Mouse (Mus musculus) kidney, embryonic 16.5 days (tissue): ENCODE measurements around the gene Map4k5. TPM values are rescaled to one million over a fixed set of nuclear protein-coding genes. Genes with fewer than 3 reads are reported as not detected.

Source experiments
- ATAC-seq: fragments of 200-750 bp; cut with Nextera tagmentation; 2 replicates; pipeline ENCODE4 v1.8.0; 2017; ENCODE audit warnings: moderate TSS enrichment; ENCODE audit not compliant: low FRiP score, low TSS enrichment
- H3K27ac ChIP-seq: fragments of 300-500 bp; sonication (generic); 2 replicates; pipeline ENCODE4 v1.5.1; 2014; ENCODE audit warnings: low read length
- H3K27me3 ChIP-seq: fragments of 300-500 bp; sonication (generic); 2 replicates; pipeline ENCODE4 v1.6.1; 2014; ENCODE audit warnings: low read length, control low read depth, mixed read lengths; ENCODE audit not compliant: insufficient read depth
- H3K36me3 ChIP-seq: fragments of 300-500 bp; sonication (generic); 2 replicates; pipeline ENCODE4 v1.6.1; 2014; ENCODE audit warnings: low read length, control low read depth, mixed read lengths; ENCODE audit not compliant: insufficient read depth
- H3K4me1 ChIP-seq: fragments of 300-500 bp; sonication (generic); 2 replicates; pipeline ENCODE4 v1.6.1; 2014; ENCODE audit warnings: low read length, control low read depth, mixed read lengths; ENCODE audit not compliant: insufficient read depth
- H3K4me2 ChIP-seq: fragments of 300-500 bp; sonication (generic); replicated peaks from 2 replicates; pipeline ENCODE4 v1.6.1; 2014; ENCODE audit warnings: low read depth, low read length
- H3K4me3 ChIP-seq: fragments of 300-500 bp; sonication (generic); 2 replicates; pipeline ENCODE4 v1.5.1; 2014; ENCODE audit warnings: mild to moderate bottlenecking, low read length
- H3K9ac ChIP-seq: fragments of 300-500 bp; sonication (generic); replicated peaks from 2 replicates; pipeline ENCODE4 v1.6.1; 2014; ENCODE audit warnings: low read length
- H3K9me3 ChIP-seq: fragments of 300-500 bp; sonication (generic); 2 replicates; pipeline ENCODE4 v1.6.1; 2016; ENCODE audit warnings: low read length, control low read depth
- WGBS: fragments of 180-500 bp; shearing (Covaris S2); extraction: QIAGEN DNeasy Blood & Tissue Kit; methylation state at CpG from one replicate; pipeline ENCODE4 v1.1.7; 2014; 5-methylcytosine and 5-hydroxymethylcytosine counted together
- polyA plus RNA-seq: library from polyadenylated mRNA; unstranded; fragments of >200 nt; fragmentation: Nextera tagmentation; extraction: Ambion mirVana; gene quantifications from 2 replicates; pipeline ENCODE4 v1.2.1, GENCODE M21; 2015

Gene Map4k5
- polyA plus RNA-seq, 1 experiment from 2014 or later: 31.5 TPM

DNA sequence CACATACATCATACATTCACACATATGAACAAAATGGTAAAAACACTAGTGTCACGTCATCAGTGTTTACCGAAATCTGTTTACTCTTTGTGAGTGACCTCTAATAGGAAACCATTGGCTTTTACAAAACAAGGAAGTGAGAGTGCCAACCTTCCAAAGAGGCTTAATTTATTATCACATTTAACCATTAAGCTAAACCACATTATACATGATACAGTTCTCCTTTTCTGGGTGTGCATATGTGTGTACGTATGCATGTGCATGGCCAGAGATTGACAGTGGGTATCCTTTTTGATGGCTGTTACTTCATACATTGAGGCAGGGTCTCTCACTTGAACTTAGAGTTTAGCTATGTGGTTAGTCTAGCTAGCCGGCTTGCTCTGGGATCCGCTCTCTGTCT lies 21.4 kb downstream of the Map4k5 start:
- no peak overlapping the region for H3K4me2 ChIP-seq
- H3K27ac ChIP-seq: no peak overlapping the region
- no peaks in the 10 kb centered on the region for H3K9me3 ChIP-seq
- H3K4me3 ChIP-seq: no peak overlapping the region
- peaks cover 12% of the 10 kb centered on the region for H3K36me3 ChIP-seq
- no peak for ATAC-seq
- H3K27me3 ChIP-seq: no peaks in the 10 kb centered on the region
- H3K9ac ChIP-seq: no peak overlapping the region
- 94% methylated on average over 5 of the region's 5 CpGs for WGBS
- H3K4me1 ChIP-seq: no peaks in the 10 kb centered on the region

DNA sequence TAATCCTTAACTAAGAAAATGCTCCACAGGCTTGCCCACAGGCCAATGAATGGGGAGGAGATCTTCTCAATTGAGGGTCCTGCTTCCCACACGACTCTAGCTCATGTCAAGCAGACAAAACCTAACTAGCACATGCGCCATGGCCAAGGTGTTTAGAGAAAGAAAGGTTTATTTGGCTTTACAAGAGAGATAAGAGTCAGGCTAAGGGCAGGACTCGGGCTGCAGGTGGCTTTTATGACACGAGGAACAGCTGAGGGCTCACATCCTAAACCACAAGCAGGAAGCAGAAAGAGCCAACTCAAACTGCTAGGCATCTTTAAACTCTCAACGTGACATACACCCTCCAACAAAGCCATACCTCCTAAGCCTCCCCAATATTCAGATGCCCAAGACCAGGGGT lies 25.7 kb downstream of the Map4k5 start:
- no peaks in the 10 kb centered on the region for H3K4me1 ChIP-seq
- H3K27ac ChIP-seq: no peak overlapping the region
- no peak for ATAC-seq
- no peaks in the 10 kb centered on the region for H3K27me3 ChIP-seq
- peaks cover 24% of the 10 kb centered on the region for H3K36me3 ChIP-seq
- H3K4me2 ChIP-seq: no peak overlapping the region
- 83% methylated on average over 5 of the region's 5 CpGs for WGBS
- no peaks in the 10 kb centered on the region for H3K9me3 ChIP-seq
- H3K4me3 ChIP-seq: no peak overlapping the region
- H3K9ac ChIP-seq: no peak overlapping the region

DNA sequence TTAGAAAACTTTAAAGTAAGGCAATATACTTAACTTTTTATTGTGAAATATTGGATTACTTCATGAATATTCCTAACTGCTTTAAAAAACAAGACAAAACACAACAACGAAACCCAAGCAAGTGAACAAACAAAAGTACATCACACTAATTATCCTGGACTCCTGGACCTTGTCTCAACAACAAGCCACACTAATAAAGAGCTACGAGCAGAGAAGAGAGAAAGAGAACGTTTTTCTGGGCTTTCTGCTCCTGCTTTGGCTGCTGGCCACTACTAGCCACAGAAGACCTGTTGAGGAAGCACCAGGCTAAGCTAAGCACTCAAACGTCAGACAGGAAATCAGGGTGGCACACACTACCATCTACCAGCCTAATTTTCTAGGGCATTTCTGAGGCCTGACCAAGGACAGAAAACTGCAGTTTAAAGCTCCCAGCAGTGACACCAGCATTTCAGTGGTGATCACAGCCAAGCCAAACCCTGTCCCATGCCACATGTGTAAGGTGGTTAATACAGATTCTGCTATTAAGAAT lies 28.8 kb downstream of the Map4k5 start:
- no peak for ATAC-seq
- Histone ChIP-seq H3K36me3 (0 out of 2 replicates have a peak, but pooled peaks cover 12% of the 10 kb centered on the region), H3K9me3 (no peaks in the 10 kb centered on the region), H3K27me3 (no peaks in the 10 kb centered on the region), H3K9ac (no peak overlapping the region), H3K4me3 (no peak overlapping the region), H3K4me2 (no peak overlapping the region), H3K27ac (no peak overlapping the region), H3K4me1 (no peaks in the 10 kb centered on the region)
- WGBS: 53% methylated on average over 4 of the region's 4 CpGs

- Histone ChIP-seq H3K4me1 (no peaks in the 10 kb centered on the region), H3K9ac (no peak overlapping the region), H3K4me2 (no peak overlapping the region), H3K27ac (no peak overlapping the region), H3K9me3 (no peaks in the 10 kb centered on the region), H3K4me3 (no peak overlapping the region), H3K27me3 (no peaks in the 10 kb centered on the region), H3K36me3 (0 out of 2 replicates have a peak, but pooled peaks cover 12% of the 10 kb centered on the region)
- ATAC-seq: no peak
- 85% methylated on average over 5 of the region's 5 CpGs for WGBS
Measured at GRCm38 (mm10) chr12:69863505-69863904, 29.5 kb downstream of the Map4k5 start.

- ATAC-seq: no peak
- H3K4me2 ChIP-seq: no peak overlapping the region
- no peak overlapping the region for H3K4me3 ChIP-seq
- peaks cover 12% of the 10 kb centered on the region for H3K36me3 ChIP-seq
- H3K27ac ChIP-seq: no peak overlapping the region
- no peak overlapping the region for H3K9ac ChIP-seq
- H3K4me1 ChIP-seq: no peaks in the 10 kb centered on the region
- WGBS: 92% methylated on average over 4 of the region's 4 CpGs
- H3K9me3 ChIP-seq: no peaks in the 10 kb centered on the region
- no peaks in the 10 kb centered on the region for H3K27me3 ChIP-seq
Measured at GRCm38 (mm10) chr12:69858847-69859246, 34.2 kb downstream of the Map4k5 start.

DNA sequence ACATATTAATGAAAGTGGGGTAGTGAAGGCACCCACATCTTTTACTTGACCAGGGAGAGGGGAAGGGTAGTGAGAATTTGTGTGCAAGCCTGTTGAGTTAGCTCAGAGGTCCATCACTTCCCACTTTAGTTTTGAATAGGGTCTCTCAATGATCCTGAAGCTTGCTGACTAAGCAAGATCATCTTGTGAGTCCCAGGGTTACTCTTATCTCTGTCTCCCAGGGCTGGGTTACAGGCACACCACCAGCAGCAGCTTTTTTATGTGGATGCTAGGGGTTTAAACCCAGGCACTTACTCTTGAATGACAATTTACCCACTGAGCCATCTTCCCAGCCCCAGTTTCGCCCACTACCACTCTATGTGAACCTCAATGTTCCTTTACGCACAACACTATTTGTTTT lies 35.4 kb downstream of the Map4k5 start:
- Histone ChIP-seq H3K27ac (no peak overlapping the region), H3K9ac (no peak overlapping the region), H3K4me2 (no peak overlapping the region), H3K27me3 (no peaks in the 10 kb centered on the region), H3K36me3 (peaks cover 16% of the 10 kb centered on the region), H3K9me3 (no peaks in the 10 kb centered on the region), H3K4me3 (no peak overlapping the region), H3K4me1 (no peaks in the 10 kb centered on the region)
- 95% methylated on average over 2 of the region's 2 CpGs for WGBS
- no peak for ATAC-seq

DNA sequence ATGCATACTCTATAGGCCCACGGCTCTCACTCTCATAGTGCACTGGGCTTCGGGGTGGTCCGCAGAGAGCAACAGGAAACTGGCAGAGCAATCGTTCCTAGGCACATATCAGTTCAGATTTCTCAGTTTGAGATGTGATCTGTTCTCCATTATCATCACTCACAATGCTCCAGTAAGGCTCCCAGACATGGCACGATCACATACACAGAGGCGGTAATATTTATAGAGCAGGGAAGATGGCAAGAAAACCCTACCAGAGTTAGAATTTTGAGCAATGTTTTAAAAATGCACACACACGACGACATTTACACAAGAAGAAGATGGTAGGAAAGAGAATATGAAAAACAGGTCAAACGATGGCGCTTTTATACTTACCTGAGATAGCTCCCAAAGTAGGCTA lies 36.6 kb downstream of the Map4k5 start:
- H3K4me1 ChIP-seq: no peaks in the 10 kb centered on the region
- no peak for ATAC-seq
- no peaks in the 10 kb centered on the region for H3K27me3 ChIP-seq
- H3K4me3 ChIP-seq: no peak overlapping the region
- 95% methylated on average over 10 of the region's 10 CpGs for WGBS
- H3K9me3 ChIP-seq: no peaks in the 10 kb centered on the region
- no peak overlapping the region for H3K27ac ChIP-seq
- H3K36me3 ChIP-seq: peaks cover 25% of the 10 kb centered on the region
- H3K9ac ChIP-seq: no peak overlapping the region
- H3K4me2 ChIP-seq: no peak overlapping the region

DNA sequence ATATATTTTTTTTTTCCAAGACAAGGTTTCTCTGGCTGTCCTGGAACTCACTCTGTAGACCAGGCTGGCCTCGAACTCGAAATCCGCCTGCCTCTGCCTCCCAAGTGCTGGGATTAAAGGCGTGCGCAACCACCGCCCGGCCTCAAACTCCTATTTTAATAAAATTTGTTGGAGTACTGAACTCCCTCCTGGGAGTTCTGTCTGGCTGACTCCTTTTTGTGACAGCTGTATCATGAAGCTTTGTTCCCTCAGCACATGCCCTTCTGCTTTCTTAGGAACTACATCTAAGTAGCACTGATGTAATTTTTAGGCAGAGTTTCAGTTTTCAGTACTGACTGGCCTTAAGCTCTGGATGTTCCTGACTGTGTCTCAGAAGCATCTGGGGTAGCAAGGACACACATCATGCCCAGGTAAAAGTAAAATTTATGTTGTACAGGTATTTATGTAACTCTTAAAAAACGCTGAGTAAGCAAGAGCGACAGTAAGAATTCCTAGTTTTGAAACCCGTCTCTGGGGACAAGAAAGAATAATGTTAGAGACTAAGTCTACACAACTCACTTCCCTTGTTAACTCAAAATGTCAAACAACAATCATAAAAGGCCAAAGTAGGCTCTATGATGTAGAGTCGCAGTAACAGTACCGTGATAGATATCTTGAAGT lies 37.2 kb downstream of the Map4k5 start:
- WGBS: 96% methylated on average over 12 of the region's 12 CpGs

DNA sequence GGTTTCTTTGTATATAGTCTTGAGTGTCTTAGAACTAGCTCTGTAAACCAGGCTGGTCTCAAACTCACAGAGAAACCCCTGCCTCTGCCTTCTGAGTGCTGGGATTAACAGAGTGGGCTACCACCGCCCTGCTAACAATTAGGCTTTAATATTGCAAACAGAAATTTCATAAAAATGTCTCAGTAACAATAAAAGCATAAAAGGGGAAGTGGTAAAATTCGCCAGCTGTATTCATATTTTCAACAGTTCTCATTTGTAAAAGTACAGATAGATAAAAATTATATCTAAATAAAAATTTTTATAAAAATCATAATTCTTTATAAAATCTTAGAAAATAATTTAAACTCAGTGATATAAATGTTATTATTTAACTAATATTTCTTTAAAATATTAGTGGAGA lies 39.1 kb downstream of the Map4k5 start:
- ATAC-seq: no peak
- no peaks in the 10 kb centered on the region for H3K4me1 ChIP-seq
- no peak overlapping the region for H3K27ac ChIP-seq
- H3K4me2 ChIP-seq: no peak overlapping the region
- H3K9me3 ChIP-seq: no peaks in the 10 kb centered on the region
- no peaks in the 10 kb centered on the region for H3K27me3 ChIP-seq
- 89% methylated on average over 2 of the region's 2 CpGs for WGBS
- no peak overlapping the region for H3K9ac ChIP-seq
- H3K4me3 ChIP-seq: no peak overlapping the region
- H3K36me3 ChIP-seq: peaks cover 36% of the 10 kb centered on the region

More for the DNA sequence above, 37.2 kb downstream of the Map4k5 start:
- Histone ChIP-seq H3K9ac (no peak overlapping the region), H3K36me3 (peaks cover 28% of the 10 kb centered on the region), H3K4me1 (no peaks in the 10 kb centered on the region), H3K27ac (no peak overlapping the region), H3K27me3 (no peaks in the 10 kb centered on the region), H3K4me2 (no peak overlapping the region), H3K4me3 (no peak overlapping the region), H3K9me3 (no peaks in the 10 kb centered on the region)
- ATAC-seq: no peak

DNA sequence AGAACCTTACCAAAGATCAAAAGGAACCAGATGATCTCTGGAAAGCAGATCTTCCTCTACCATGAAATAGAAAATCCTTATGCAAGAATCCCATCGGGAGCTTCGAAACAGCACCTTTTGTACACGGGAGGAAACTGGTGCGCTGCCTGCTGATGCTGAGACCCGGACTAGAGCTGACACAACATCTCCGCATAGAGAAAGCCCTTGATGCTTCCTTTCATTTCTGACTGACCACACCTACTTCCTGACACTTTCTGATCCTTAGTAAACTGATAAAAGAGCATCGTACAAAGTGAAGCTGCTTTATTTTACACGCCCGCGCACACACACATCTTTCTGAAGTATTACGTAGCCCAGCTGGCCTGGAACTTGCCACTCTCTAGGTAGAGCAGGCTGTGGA lies 39.6 kb downstream of the Map4k5 start:
- Histone ChIP-seq H3K4me1 (no peaks in the 10 kb centered on the region), H3K4me2 (no peak overlapping the region), H3K36me3 (peaks cover 37% of the 10 kb centered on the region), H3K4me3 (no peak overlapping the region), H3K9ac (no peak overlapping the region), H3K9me3 (no peaks in the 10 kb centered on the region), H3K27ac (no peak overlapping the region), H3K27me3 (no peaks in the 10 kb centered on the region)
- ATAC-seq: no peak
- WGBS: 80% methylated on average over 11 of the region's 11 CpGs
